Mouse (Mus musculus): ENCODE measurements around the gene Hpcal4. TPM values are rescaled to one million over a fixed set of nuclear protein-coding genes. Genes with fewer than 3 reads are reported as not detected.
A peak's percentile ranks its signal among the peaks of the same experiment; 100 is the strongest.

Hpcal4 gene
- polyA plus RNA-seq, 1 experiment from 2014 or later, result 0.30 TPM

DNA sequence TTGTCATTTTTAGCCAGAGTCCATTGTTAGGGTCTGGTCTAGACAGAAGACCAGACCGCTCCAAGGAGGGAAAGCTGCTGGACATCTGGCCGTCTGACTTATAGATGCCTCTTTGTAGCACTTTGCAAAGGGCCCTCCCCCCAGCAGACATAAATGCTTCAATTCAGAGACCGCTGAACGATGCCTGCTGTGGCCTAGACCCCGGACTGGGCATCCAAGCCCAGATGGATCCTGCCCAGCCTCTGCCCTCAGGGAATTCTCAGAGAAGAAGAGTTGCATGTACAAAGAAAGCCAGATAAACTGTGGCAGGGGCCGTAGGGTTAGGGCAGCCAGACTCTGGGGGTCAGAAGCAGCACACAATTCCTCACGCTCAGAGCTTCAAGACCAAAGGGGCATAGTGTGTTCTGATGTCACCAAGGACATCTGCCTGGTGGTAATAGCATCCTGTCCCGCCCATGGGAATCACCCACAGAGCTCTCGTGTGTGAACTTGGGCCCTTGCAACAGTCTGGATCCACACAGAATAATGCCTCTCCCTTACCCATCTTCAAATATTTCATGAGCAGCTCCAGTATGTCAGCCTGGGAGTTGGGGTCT is 52.9 kb downstream of the Hpcal4 start:
- Histone ChIP-seq H3K4me3 (no peak overlapping the region), H3K9me3 (no peaks in the 10 kb centered on the region), H3K27ac (peak overlapping the region; percentile 51; the same call in 1 of the 2 replicates), H3K27me3 (ENCODE audit: poor library complexity, severe bottlenecking) (peaks cover 97% of the 10 kb centered on the region), H3K4me1 (peaks cover 57% of the 10 kb centered on the region), H3K36me3 (replicated peaks) (no peaks in the 10 kb centered on the region)
- WGBS, result 63% methylated on average over 9 of the region's 9 CpGs
- DNase-seq (ENCODE audit: extremely low spot score, low spot score), result no peak

GRCm38 (mm10) chr4:123236431-123237031 is 53.5 kb downstream of the Hpcal4 start:
- 85% methylated on average over 13 of the region's 13 CpGs for WGBS
- DNase-seq (ENCODE audit: extremely low spot score, low spot score), result no peak
- Histone ChIP-seq H3K4me3 (no peak overlapping the region), H3K9me3 (no peaks in the 10 kb centered on the region), H3K27me3 (ENCODE audit: poor library complexity, severe bottlenecking) (peaks cover 100% of the 10 kb centered on the region), H3K27ac (peak overlapping the region; percentile 51; the same call in 1 of the 2 replicates), H3K36me3 (replicated peaks) (no peaks in the 10 kb centered on the region), H3K4me1 (peaks cover 57% of the 10 kb centered on the region)

DNA sequence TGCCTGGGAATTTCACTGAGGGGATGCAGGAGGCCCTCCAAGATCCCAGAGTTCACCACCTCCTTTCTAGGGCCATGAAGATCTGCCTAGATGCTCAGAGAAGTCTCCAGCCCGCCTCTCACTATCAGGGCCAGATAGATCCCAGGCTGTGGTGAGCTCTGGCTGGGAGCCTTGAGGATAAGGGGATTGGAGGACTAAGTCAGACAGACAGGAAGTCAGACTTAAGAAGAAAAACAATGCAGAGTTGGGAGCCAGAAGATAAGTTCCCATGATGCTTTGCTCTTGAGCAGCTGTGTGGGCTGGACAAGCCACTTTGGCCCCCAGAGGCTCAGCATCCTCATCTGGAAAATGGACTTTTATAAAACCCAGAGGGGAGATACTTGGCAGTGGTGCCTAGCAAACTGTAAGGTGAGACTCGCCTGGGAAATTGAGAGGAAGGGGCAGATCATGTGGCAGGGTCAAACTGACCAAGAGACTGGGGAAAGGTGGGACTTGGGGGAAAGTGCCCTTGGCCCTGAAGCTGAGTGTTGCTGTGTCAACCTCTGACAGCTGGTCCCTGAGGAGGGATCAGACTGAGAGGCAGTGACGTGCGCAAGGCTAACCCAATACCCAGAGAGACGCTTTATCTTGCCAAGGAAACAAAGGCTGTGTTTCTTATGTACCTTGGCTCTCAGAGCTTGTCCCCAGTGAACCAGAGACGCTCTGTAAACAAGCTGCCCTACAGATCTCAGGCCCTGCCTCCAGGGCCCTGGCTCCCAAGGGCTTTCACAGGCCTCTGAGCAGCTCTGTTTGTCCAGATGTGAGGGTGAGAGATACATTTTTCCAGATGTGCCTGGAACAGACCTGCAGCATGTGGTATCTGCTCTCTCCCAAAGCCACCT is 54.6 kb downstream of the Hpcal4 start:
- no peak for DNase-seq (ENCODE audit: extremely low spot score, low spot score)
- peaks cover 56% of the 10 kb centered on the region for H3K4me1 ChIP-seq

DNA sequence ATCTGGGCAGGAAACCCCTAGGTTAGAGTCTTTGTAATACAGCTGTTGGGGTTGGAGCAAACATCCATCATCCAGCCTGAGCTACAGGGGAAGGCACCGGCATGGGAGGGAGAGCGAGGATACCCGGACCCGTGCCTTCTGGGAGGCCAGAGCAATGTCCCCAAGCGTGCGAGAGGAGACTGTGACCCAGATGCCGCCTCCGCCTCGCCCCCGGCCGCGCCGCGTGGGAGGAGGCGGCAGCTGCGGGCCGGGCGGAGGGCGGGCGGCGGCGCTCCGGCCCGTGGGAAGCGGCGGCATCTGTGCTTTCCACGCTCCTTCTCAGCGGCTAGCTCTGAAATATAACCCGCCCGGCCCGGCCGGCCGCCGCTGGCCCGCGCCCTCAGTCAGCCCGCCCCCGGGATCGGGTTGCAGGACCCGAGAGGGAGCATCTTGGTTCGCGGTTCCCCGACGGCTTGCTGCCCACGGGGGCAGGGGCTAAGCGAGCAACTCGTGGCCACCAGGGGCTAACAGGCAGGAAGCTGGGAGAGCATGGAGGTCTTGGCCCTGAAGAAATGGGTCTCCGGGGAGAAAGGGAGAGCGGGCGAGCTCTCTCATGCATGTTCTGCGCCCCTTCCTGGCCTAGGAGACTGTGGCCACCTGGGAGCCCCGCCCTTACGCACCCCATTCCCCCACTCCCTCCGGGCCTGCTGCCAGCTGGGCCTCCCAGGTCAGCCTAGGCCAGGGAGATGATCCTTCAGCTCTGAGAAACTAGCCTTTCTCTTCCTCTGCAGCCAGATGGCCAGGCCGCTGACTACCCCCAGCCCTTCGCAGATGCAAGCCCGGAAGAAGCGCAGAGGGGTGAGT is 56.6 kb downstream of the Hpcal4 start:
- Histone ChIP-seq H3K27me3 (ENCODE audit: poor library complexity, severe bottlenecking) (peaks cover 81% of the 10 kb centered on the region), H3K4me1 (peaks cover 56% of the 10 kb centered on the region), H3K4me3 (peak overlapping the region; percentile 50), H3K27ac (peak overlapping the region; percentile 77), H3K36me3 (replicated peaks) (no peaks in the 10 kb centered on the region), H3K9me3 (no peaks in the 10 kb centered on the region)
- WGBS, result 4% methylated on average over 58 of the region's 58 CpGs
- peak; percentile 53 for DNase-seq (ENCODE audit: extremely low spot score, low spot score)

More for the DNA sequence above, 54.6 kb downstream of the Hpcal4 start:
- H3K4me3 ChIP-seq, result no peak overlapping the region
- 63% methylated on average over 6 of the region's 6 CpGs for WGBS
- H3K27ac ChIP-seq, result no peak overlapping the region
- no peaks in the 10 kb centered on the region for H3K36me3 ChIP-seq (replicated peaks)
- peaks cover 99% of the 10 kb centered on the region for H3K27me3 ChIP-seq (ENCODE audit: poor library complexity, severe bottlenecking)
- H3K9me3 ChIP-seq, result no peaks in the 10 kb centered on the region

Other genes starting within 250 kb of the Hpcal4 start
- gene Mfsd2a, start 222.0 kb upstream of the Hpcal4 start, polyA plus RNA-seq (2016; fragmentation: Nextera tagmentation; extraction: Ambion mirVana), result 18.5 and 19.4 TPM in 2 replicates
- gene Mycl, start 187.6 kb upstream of the Hpcal4 start, polyA plus RNA-seq (2016; fragmentation: Nextera tagmentation; extraction: Ambion mirVana), result 39.7 and 42.7 TPM in 2 replicates
- gene Trit1, start 166.6 kb upstream of the Hpcal4 start, polyA plus RNA-seq (2016; fragmentation: Nextera tagmentation; extraction: Ambion mirVana), result 23.8 and 25.9 TPM in 2 replicates
- gene Bmp8b, start 78.1 kb upstream of the Hpcal4 start, polyA plus RNA-seq (2016; fragmentation: Nextera tagmentation; extraction: Ambion mirVana), result 0.12 and 0.15 TPM in 2 replicates
- gene Oxct2b, start 67.0 kb upstream of the Hpcal4 start, polyA plus RNA-seq (2016; fragmentation: Nextera tagmentation; extraction: Ambion mirVana), result 0.10 TPM in 1 of 2 replicates, not detected in the other
- gene Ppie, start 43.3 kb upstream of the Hpcal4 start, polyA plus RNA-seq (2016; fragmentation: Nextera tagmentation; extraction: Ambion mirVana), result 142 and 145 TPM in 2 replicates
- not detected in 2 replicates for gene Nt5c1a, start 18.3 kb downstream of the Hpcal4 start, polyA plus RNA-seq (2016; fragmentation: Nextera tagmentation; extraction: Ambion mirVana)
- 6.6 and 6.7 TPM in 2 replicates for gene Heyl, start 50.3 kb downstream of the Hpcal4 start, polyA plus RNA-seq (2016; fragmentation: Nextera tagmentation; extraction: Ambion mirVana)
- 55.4 and 57.9 TPM in 2 replicates for gene Pabpc4, start 79.1 kb downstream of the Hpcal4 start, polyA plus RNA-seq (2016; fragmentation: Nextera tagmentation; extraction: Ambion mirVana)
- not detected in 2 replicates for gene Oxct2a, start 140.4 kb downstream of the Hpcal4 start, polyA plus RNA-seq (2016; fragmentation: Nextera tagmentation; extraction: Ambion mirVana)
- 0.14 TPM in 1 of 2 replicates, not detected in the other for gene Bmp8a, start 160.0 kb downstream of the Hpcal4 start, polyA plus RNA-seq (2016; fragmentation: Nextera tagmentation; extraction: Ambion mirVana)

Data from forebrain, embryonic 10.5 days (tissue).